Mouse (Mus musculus): ENCODE measurements at regions not wholly inside any gene's neighbourhood (a gene's known extent, or its start where the extent isn't known, plus 50 kb on each side); places are given as distances from the start of the nearest gene placed in this dataset.
A peak's percentile ranks its signal among the peaks of the same experiment; 100 is the strongest.

DNA sequence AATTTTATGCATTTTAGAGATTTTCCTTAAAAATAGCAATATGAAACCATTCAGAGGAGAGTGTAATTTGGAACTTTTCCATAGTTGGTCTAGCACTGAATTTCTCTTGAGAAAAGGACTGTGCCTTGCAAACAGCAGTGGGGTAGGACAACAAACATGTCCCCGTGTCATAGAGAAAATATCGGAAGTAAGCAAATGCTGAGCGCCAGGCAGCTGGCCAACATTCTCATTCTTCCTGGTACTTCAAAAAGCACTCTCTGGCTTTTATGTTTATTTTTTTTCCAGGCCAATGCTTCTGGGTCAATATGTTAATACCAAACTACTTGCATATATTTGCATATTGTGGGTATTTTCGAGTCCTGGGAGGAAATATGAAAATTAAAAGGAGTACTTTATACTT is 568.5 kb downstream of the Btbd3 start:
- no peak for DNase-seq (ENCODE audit: low read depth, low spot score)

DNA sequence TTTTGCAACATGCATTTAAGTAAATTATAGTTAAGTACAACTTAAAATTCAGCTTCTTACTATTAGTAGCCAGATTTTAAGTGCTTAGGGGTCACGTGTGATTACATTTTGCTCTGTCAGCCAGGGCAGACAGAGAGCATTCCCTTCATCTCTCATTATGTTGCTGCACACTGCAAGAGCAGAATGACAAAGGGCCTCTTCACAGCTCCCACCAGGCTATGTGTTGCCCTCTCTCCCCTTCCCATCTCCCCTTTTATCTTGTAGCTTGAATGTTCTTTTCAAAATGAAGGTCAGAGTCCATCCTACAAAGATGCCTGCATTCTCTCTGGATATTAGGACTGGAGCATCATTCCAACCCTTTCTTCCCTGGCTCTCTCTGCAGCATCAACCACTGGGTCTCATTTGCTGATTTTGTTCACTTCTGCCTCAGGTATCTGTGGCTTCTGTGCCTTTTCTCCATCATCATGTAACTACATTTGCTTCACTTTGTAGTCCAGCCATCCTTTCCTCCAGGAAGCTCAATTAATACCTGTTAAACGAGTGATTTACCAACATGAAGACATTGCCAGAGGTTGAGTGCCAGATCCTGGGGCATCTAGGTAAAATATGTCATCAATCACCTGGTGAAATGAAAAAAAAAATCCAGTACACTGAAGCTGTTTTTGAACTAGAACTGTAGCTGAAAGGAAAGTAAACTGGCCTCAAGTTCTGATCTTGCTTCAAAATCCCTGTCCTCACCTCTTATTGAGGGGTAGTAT is 571.6 kb downstream of the Btbd3 start:
- peak; percentile 5 for DNase-seq (ENCODE audit: low read depth, low spot score)

DNA sequence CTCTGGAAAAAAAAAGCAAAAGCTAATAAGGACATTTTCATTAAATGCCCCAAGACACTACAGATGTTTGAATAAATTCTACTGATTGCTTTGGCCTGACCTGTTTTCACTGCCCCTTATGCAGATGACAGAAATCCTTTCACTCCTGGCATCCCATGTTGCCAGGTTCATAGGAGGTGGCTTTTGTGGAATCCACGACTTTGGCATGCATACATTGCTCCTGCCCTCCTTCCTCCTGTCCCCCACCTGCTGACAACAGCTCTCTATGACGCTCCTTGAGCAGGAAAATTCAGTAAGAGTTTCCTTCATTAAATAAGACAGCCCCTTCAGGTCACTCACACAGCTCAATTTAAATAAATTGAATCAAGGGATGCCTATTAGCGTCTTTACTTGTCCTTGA is 582.5 kb downstream of the Btbd3 start:
- no peak for DNase-seq (ENCODE audit: low read depth, low spot score)

- no peak for DNase-seq (ENCODE audit: low read depth, low spot score)
Measured at GRCm38 (mm10) chr2:138859121-138859520, 602.8 kb downstream of the Btbd3 start.

- no peak for DNase-seq (ENCODE audit: low read depth, low spot score)
Measured at GRCm38 (mm10) chr2:138896563-138896962, 597.1 kb upstream of the Sptlc3 start.

GRCm38 (mm10) chr2:138897101-138897500 is 596.6 kb upstream of the Sptlc3 start:
- no peak for DNase-seq (ENCODE audit: low read depth, low spot score)

- DNase-seq (ENCODE audit: low read depth, low spot score) = no peak
Measured at GRCm38 (mm10) chr2:138937165-138937564, 556.5 kb upstream of the Sptlc3 start.

- no peak for DNase-seq (ENCODE audit: low read depth, low spot score)
Measured at GRCm38 (mm10) chr2:138939367-138939766, 554.3 kb upstream of the Sptlc3 start.

DNA sequence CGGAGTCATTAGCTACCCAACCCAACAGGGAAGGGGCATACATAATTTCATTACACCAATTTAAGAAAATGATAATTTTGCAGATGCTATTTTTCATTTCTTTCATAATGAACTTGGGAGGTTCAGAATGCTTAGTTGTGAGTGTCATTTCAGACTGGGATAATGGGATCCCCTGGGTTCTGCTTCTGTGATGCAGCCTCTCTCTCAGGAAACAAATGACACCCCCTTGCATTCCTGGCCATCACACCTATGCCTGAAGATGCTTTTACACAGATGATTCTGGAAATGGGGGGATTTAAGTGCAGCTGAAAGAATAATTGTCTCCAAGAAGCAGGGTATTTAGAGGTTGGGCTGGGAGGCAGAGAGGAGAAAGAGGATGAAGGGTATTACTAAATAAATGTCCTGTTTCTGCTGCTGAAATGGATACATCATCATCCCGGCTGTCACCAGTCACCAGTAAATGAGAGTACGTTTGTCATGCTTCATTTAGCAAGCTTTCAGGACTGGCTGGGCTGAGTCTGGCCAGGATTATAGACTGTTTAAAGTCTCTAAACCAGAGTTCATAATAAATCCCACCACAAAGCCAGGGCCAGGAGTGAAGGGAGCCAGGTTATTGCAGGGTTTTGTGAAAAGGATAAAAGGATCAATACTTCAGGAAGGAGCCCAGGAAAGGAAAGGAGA is 527.5 kb upstream of the Sptlc3 start:
- no peak for DNase-seq (ENCODE audit: low read depth, low spot score)

GRCm38 (mm10) chr2:138974548-138974947 is 519.2 kb upstream of the Sptlc3 start:
- no peak for DNase-seq (ENCODE audit: low read depth, low spot score)

DNA sequence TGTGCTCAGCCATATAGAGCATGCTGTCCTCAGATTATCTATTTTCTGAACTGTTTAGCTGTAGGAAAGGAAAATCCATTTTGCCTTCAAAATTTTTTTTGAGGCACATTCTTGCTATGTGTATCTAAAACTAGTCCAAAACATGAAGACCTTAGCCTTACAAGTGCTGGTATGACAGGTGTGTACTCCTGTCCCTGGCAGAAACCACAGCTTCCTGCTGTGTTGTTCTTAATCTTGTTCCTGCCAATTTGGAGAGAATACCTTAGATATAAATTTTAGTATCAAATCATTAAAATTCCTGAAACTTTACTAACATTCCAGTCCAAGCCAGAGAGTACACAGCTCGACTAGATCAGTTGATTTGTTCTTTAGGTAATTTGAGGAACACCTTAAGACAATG is 503.7 kb upstream of the Sptlc3 start:
- no peak for DNase-seq (ENCODE audit: low read depth, low spot score)

DNA sequence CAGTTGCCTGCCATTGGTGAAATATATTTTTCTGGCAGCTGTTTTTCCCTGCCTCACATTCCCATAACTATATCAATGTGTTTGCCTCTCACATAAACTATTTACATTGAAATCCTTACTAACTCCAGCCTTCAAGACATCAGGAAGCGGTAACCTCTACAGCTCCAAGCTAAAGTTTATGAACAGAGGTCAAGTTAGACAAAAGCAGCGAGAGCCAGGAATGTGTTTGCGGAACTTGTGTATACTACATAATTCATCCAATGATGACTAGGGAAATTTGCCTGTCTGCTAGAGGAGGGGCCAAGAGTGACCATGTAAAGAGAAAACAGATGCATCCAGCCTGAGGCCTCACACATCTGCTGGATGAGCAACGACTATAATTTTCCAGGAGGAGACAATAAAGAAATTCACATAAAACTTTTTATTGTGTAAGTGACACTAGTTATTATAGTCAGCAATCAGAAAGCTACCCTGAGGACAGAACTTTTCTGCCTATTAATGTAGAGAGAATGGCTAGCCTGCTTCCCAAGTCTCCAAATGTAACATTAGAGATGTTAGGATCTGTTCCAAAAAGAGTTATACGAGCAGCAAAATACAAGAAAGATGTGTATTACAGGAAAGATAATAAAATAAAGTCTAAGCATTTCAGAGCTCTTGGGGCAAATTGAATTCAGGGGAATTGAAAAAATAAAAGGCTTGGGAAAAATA is 461.5 kb upstream of the Sptlc3 start:
- DNase-seq (ENCODE audit: low read depth, low spot score) = no peak

DNA sequence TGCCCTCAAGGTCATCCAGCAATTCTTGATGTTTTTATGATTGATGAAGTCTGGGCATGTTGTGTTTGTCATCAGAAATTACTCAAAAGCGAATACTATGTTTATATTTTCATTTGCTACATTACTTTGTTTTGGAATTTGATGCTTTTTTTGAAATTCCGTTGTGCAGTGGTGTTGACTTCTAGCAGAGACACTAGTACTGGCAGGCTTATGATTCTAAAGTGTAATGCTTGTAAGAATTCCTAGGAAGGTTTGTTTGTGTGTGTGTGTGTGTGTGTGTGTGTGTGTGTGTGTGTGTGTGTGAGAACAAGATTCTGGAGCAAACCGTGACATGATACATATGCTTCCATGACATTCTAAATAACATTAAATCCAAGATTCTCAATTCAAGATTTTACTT is 458.9 kb upstream of the Sptlc3 start:
- DNase-seq (ENCODE audit: low read depth, low spot score) = no peak

DNA sequence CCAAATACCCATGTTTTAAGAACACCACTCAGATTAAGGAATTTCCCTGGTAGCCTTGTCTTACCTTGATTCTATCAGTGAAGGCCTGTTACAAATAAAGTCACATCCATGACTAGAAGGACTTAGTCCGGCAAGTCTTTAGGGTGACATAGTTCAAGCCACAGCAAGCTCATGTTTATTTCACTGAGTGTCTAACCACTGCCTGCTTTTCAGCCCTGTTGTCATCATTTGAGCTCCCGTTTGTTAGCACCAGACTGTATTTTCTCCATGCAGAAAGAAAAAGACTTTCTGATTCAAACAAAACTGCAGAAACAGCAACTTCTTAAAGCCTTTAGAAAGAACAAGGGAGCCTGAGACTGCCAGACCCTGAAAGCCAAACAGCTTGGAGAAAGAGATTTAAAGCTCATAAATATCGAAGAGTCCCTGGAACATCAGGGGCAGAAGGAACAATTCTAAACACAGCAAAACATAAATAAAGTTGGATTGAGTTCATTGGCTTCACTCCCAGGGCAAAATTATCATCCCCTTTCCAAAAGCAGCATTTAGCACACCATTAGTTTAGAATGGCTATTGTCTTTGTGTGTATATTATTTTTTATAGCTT is 451.9 kb upstream of the Sptlc3 start:
- DNase-seq (ENCODE audit: low read depth, low spot score) = no peak

- no peak for DNase-seq (ENCODE audit: low read depth, low spot score)
Measured at GRCm38 (mm10) chr2:139044684-139045083, 449.0 kb upstream of the Sptlc3 start.

DNA sequence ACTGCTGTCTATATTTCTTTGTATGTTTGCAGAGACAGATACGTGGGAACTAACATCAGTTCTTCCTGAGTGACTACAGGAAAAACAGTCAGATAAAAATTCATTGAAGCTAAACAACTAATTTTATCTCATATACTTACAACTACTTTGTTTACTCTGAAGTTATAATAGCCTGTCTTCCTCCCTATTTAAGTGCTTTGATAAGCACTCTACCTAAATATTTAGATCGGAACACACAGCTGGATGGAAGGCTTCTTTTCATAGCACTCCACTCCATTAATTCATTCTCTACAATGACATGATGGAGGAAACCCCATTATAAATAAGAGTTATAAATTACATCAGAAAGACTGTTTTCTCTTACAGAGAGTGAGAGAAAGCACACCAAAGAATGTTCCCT is 438.5 kb upstream of the Sptlc3 start:
- DNase-seq (ENCODE audit: low read depth, low spot score) = no peak

- DNase-seq (ENCODE audit: low read depth, low spot score) = no peak
Measured at GRCm38 (mm10) chr2:139069276-139069961, 424.3 kb upstream of the Sptlc3 start.

DNA sequence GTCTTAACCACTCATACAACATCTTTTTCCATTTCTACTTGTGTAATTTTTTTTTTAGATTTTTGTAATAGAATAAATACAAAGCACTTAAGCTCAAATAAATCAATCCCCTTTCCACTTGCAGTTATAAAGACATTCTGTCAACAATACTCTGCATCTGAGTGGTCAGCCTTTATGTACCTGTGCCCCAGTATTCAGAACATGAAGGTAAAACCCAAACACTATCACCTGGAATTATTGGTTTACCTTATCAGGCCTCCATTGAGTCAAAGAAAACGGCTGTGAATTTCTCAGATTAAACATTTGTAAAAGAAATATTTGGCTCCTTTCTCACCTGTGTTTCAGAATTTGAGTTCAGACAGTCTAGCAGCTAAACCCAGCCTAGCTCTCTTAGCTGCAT is 422.0 kb upstream of the Sptlc3 start:
- DNase-seq (ENCODE audit: low read depth, low spot score) = no peak

- DNase-seq (ENCODE audit: low read depth, low spot score) = no peak
Measured at GRCm38 (mm10) chr2:139093487-139094066, 400.1 kb upstream of the Sptlc3 start.

DNA sequence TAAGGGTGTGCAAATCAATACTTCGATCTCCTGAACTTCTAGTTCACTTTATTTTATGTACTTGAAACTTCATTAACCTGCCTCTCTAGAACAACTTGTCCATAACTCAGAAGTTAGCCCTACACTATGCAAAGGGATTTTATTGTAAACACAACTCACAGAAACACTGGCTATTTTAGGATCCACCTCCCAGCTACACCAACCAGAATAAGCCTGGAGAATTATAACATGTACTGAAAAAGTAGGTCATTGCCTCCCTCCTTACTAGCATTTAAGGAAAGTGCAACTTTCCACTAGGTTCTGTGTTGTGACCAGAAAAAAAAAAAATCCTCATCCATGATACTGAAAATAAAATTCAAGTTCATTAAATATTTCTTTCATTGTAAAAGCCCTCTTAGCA is 382.0 kb upstream of the Sptlc3 start:
- DNase-seq (ENCODE audit: low read depth, low spot score) = no peak

DNA sequence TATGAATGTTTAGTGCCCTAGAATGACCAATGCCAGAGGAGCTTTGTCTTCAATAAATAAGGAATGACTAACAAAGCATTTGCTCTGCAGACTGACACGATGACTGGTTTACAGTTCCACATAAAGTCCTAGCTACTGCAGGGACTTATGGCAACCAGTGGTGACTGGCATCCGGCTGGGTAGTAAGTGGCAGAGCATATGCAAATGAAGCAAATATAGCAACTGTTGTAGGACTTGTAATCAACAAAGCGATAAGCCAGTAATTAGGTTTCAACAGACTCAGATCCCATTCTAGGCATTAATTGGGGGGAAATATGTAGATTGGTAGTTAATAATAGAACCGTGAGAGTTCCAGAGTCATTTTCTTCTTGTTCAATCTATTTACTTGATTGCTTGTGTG is 379.2 kb upstream of the Sptlc3 start:
- DNase-seq (ENCODE audit: low read depth, low spot score) = no peak
